Mouse (Mus musculus) gastrocnemius, postnatal 14 days (tissue): ENCODE results near the gene Eif4h. TPM values are rescaled to one million over a fixed set of nuclear protein-coding genes. Genes with fewer than 3 reads are reported as not detected.

Experiments used
- DNase-seq: peaks from one replicate; pipeline ENCODE4 v3.0.0; 2021; ENCODE audit warnings: mixed read lengths
- intact Hi-C: fragments of 180-260 bp; cut with DNase I; formaldehyde crosslinking; loops from one replicate; pipeline ENCODE4 v1.15.1; 2025; ENCODE audit warnings: low total_unique reads
- total RNA-seq, 2 experiments: library from RNA; stranded (reverse); gene quantifications; 2 replicates each; pipeline ENCODE4 v1.2.3; 2021

Gene Eif4h
- total RNA-seq, 2 experiments from 2014 or later: 110 to 114 TPM

DNA sequence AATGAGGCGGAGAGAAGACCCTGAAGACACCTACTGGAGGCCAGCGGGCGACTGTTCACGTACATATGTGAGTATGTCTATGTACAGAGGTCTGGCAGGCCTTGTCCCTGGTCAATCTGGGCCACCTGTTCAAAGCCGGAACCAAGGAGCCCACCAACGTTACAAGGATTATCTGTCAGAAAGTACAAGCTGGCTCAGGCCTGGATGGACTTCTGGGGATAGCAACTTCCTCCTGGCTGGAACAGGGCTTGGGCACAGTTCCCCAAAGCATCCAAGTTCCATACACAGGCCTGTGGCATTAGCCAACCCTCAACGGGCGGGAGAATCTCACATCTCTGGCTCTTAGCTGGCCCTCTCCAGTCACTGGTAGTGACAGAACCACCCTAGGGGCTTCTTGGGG, 25.0 kb downstream of the Eif4h start:
- DNase-seq: no peak
- intact Hi-C loops: no loop called here

DNA sequence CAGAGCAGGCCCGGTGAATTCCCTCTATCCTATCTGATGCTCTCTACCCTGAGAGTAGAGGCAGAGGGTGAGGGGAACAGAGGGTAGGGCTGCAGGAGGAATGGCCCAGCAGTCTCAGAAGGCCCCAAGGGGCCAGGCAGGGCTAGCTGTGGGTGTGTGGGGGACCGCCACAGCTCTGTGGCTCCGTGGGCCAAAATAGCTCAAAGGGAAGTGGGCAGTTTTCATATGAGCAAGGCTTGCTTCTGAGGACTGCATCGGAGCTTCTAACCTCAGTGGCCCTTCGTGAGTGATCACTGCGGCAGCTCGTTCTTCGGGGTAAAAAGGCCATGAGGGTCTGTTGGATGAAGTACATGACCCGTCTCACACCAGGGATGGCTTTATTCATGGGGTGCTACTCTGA, 25.6 kb downstream of the Eif4h start:
- intact Hi-C loops: no loop called here
- DNase-seq: no peak

GRCm38 (mm10) chr5:134611810-134612521, 27.3 kb downstream of the Eif4h start:
- no peak for DNase-seq
- intact Hi-C loops: no loop called here

DNA sequence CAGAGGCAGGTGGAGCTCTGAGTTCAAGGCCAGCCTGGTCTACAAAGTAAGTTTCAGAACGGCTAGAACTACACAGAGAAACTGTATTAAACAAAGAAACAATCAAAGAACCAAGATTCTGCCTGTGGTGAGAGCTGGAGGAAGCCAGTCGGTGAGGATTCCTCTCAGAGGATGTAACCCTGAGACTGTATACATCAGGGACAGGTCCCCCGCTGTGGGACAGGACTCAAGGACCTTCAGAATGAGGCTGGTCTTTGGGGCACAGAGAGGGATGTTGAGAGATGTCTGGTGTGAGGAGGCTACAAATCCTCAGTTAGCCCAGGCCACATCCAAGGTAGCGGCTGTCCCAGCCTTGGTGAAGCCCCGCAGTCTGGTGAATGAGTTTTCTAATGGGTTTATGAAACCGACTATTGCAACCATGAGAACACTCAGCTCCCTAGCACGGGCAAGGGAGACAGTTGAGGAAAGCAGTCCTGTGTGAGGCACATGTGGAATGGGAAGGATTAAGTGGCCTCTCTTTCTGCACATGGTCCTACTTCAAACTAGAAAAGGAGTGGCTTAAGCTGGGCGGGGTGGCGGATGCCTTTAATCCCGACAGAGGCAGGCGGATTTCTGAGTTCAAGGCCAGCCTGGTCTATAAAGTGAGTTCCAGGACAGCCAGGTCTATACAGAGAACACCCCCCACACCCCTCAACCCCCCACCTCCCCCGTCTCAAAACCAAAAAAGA, 29.2 kb downstream of the Eif4h start:
- intact Hi-C loops: no loop called here
- DNase-seq: no peak

- intact Hi-C loops: no loop called here
- DNase-seq: peak; percentile 30
These were observed 32.2 kb downstream of the Eif4h start for GRCm38 (mm10) chr5:134607121-134607520.

DNA sequence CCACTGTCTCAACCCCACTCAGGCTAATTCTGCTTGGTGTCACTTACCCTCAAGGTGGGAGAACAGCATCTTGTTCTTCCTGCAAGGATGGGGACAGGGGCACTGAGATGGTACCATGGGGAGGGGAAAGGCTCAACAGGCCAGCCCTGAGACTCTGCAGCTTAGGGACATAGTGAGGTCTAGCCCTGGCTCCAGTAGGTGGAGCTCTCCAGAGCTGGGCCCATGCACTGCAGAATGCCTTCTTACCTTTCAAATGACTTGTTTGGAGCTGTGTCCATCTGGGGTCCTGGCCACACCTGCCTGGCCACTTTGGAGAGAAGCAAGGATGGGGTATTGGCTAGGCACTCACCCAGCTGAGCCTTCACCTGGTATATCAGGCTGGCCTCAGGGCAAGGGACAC, 33.0 kb downstream of the Eif4h start:
- intact Hi-C loops: no loop called here
- DNase-seq: no peak

DNA sequence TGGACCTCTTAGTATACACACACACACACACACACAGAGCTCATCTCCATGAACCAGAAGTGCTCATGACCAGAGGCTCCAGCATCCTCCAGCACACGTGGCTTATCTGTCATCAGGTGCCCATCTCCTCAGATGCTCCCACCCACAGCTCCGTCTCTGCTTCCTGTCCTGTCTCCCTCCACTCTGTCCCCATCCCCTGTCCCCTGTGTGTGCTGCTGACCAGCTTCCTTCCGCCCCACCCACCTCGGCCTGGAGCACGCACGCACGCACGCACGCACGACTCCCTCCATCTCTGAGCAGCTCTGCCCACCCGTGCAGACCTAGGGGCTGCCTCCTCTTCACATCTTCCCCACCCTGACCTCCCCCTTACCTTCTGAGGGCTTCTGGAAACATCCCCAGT, 34.9 kb downstream of the Eif4h start:
- intact Hi-C loops: no loop called here
- DNase-seq: no peak

- intact Hi-C loops: no loop called here
- peak; percentile 70 for DNase-seq
These were observed 41.6 kb downstream of the Eif4h start for GRCm38 (mm10) chr5:134597711-134598110.

DNA sequence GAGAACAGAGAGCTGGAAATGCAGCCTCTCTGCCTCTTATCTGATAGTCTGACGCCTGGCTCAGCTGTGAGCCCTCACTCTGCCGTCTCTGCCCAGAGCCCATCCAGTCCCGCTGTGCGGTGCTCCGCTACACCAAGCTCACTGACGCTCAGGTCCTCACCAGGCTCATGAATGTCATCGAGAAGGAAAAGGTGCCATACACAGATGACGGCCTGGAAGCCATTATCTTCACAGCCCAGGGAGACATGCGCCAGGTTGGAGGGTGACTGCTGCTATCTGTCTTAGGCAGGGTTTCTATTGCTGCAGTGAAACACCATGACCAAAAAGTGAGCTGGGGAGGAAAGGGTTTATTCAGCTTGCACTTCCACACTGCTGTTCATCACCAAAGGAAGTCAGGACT, 46.2 kb downstream of the Eif4h start:
- no peak for DNase-seq
- intact Hi-C loops: no loop called here

- intact Hi-C loops: no loop called here
- no peak for DNase-seq
These were observed 47.2 kb downstream of the Eif4h start for GRCm38 (mm10) chr5:134592026-134592581.

DNA sequence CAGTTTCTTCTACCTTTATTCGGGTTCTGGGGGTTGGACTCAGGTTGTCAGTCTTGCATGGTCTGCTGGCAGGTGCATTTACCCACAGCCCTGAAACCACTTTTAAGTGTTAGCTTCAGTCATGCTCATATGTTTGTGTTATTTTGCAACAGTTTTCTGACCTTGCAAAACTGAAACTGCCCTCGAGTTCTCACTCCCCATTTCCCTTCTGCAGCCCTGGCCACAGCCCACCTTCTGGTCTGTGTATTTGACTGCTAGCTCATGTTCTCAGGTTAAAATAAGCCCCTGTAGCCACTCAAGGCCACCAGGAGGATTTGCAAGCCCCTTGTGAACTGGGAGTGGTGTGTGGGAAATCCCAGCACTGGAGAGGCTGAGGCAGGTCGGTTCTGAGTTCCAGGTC, 49.4 kb downstream of the Eif4h start:
- intact Hi-C loops: no loop called here
- DNase-seq: no peak

GRCm38 (mm10) chr5:134584798-134585197, 54.5 kb downstream of the Eif4h start:
- DNase-seq: no peak
- intact Hi-C loops: loop anchor here (5.0 kb wide), 1 partner anchor 77 kb away; no protein-coding TSS in a partner anchor

DNA sequence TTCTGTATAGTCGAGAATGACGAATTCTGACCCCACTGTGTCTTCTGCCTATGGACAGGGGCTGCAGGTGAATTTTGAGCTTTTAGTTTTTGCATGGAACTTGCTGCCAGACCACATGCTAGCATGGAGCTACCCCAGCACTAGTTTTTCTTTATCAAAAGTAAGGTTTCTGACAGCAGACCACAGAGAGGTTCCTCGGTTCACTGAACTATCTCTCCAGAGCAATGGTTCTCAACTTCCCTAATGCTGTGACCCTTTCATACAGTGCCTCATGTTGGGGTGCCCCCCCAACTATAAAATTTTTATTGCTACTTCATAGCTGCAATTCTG, 55.4 kb downstream of the Eif4h start:
- DNase-seq: no peak
- intact Hi-C loops: loop anchor here (5.0 kb wide), 1 partner anchor 77 kb away; no protein-coding TSS in a partner anchor

- DNase-seq: no peak
- intact Hi-C loops: loop anchor here (5.0 kb wide), 1 partner anchor 76 kb away; no protein-coding TSS in a partner anchor
These were observed 56.0 kb downstream of the Eif4h start for GRCm38 (mm10) chr5:134583006-134583883.

GRCm38 (mm10) chr5:134582221-134582907, 56.9 kb downstream of the Eif4h start:
- intact Hi-C loops: loop anchor here (5.0 kb wide), 1 partner anchor 75 kb away; no protein-coding TSS in a partner anchor
- peak; percentile 97 for DNase-seq

DNA sequence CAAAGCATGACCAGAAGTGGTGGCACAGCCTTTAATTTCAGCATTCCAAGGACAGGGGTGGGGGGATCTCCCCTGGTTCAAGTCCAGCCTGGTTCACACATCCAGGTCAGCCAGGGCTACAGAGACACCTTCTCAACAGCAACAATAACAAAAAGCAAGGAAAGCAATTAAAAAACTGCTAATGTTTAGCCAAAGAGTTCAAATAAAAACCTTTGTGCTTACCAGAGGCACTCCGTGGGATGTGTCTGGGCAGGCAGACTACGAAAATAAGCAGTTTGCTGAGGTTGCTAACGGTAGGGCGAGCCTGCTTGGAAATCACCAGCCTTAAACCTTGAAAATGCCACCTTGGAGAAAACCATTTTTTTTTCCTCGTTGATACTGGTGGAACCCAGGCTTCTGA, 58.1 kb downstream of the Eif4h start, which contains the start of gene Rfc2:
Gene Rfc2 (plus strand): TSS at position 221 of the 400 bp plus-strand sequence.
- intact Hi-C loops: loop anchor here (5.0 kb wide), 1 partner anchor 74 kb away; no protein-coding TSS in a partner anchor
- DNase-seq: no peak

DNA sequence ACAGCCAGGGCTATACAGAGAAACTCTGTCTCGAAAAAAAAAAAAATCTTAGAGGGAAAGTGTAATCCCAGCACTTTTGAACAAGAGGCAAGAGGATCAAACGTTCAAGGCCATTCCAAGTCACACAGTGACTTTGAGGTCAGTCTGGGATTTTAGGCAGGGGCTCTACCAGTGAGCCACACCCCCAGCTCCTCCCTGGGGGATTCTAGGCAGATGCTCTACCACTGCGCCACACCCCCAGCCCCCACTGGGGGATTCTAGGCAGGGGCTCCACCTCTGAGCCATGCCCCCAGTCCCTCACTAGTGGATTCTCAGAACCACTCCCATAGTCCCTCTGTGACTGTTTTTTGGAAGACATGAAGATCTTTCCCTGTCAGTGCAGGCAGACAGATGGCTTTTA, 60.2 kb downstream of the Eif4h start:
- intact Hi-C loops: no loop called here
- DNase-seq: no peak

GRCm38 (mm10) chr5:134577534-134577933, 61.8 kb downstream of the Eif4h start:
- intact Hi-C loops: no loop called here
- no peak for DNase-seq
